Mouse (Mus musculus) MEL (cell line): ENCODE data around the gene Gm49325. TPM values are rescaled to one million over a fixed set of nuclear protein-coding genes. Genes with fewer than 3 reads are reported as not detected.

ENCODE experiments used
- DNase-seq: peaks from one replicate; pipeline ENCODE4 v3.0.0; 2011; ENCODE audit warnings: low read depth, low spot score
- H3K27ac ChIP-seq: 2 replicates; pipeline ENCODE4 v1.5.1; 2012; ENCODE audit warnings: low read depth, mild to moderate bottlenecking, control low read depth, low read length, moderate library complexity; ENCODE audit not compliant: control insufficient read depth
- H3K27me3 ChIP-seq, 2 experiments: fragments of 150-350 bp in 1 of 2; sonication (generic) in 1 of 2; 2 replicates each; pipeline ENCODE4 v1.6.1; 2012; ENCODE audit warnings: low read length in 2 of 2, mild to moderate bottlenecking in 2 of 2, improper control_type of control experiment in 1 of 2, moderate library complexity in 1 of 2; ENCODE audit not compliant: insufficient read depth in 2 of 2, control insufficient read depth in 1 of 2
- H3K36me3 ChIP-seq, 2 experiments: 2 replicates each; pipeline ENCODE4 v1.6.1; 2012 to 2014; ENCODE audit warnings: low read length in 2 of 2, improper control_type of control experiment in 1 of 2, inconsistent platforms in 1 of 2, mild to moderate bottlenecking in 1 of 2; ENCODE audit not compliant: insufficient read depth in 2 of 2, control insufficient read depth in 1 of 2
- H3K4me1 ChIP-seq, 2 experiments: fragments of 150-350 bp in 1 of 2; sonication (generic) in 1 of 2; 2 replicates each; pipeline ENCODE4 v1.6.1; 2012; ENCODE audit warnings: low read length in 2 of 2, improper control_type of control experiment in 1 of 2, mild to moderate bottlenecking in 1 of 2; ENCODE audit not compliant: insufficient read depth in 2 of 2, control insufficient read depth in 1 of 2
- H3K4me3 ChIP-seq, 2 experiments: fragments of 150-350 bp in 1 of 2; sonication (generic) in 1 of 2; 2 replicates each; pipeline ENCODE4 v1.5.1; 2012; ENCODE audit warnings: low read depth in 2 of 2, low read length in 2 of 2, mild to moderate bottlenecking in 2 of 2, moderate library complexity in 2 of 2, control low read depth in 1 of 2, improper control_type of control experiment in 1 of 2; ENCODE audit not compliant: control insufficient read depth in 1 of 2, insufficient read depth in 1 of 2
- H3K79me2 ChIP-seq: 2 replicates; pipeline ENCODE4 v1.6.1; 2012; ENCODE audit warnings: mild to moderate bottlenecking, low read length, moderate library complexity; ENCODE audit not compliant: control insufficient read depth, poor library complexity, insufficient read depth
- H3K9ac ChIP-seq: 2 replicates; pipeline ENCODE4 v1.6.1; 2012; ENCODE audit warnings: low read depth, mild to moderate bottlenecking, control low read depth, low read length, moderate library complexity; ENCODE audit not compliant: control insufficient read depth, poor library complexity, severe bottlenecking
- H3K9me3 ChIP-seq: fragments of 150-350 bp; sonication (generic); replicated peaks from 2 replicates; pipeline ENCODE4 v1.6.1; 2012; ENCODE audit warnings: mild to moderate bottlenecking, low read length, improper control_type of control experiment, moderate library complexity; ENCODE audit not compliant: insufficient read depth
- BHLHE40 ChIP-seq: IDR thresholded peaks from 2 replicates; pipeline ENCODE4 v1.6.1; 2012; ENCODE audit warnings: low read depth, mild to moderate bottlenecking, inconsistent platforms, low read length, improper control_type of control experiment, borderline replicate concordance
- CHD1 ChIP-seq: IDR thresholded peaks from 2 replicates; pipeline ENCODE4 v1.6.1; 2012; ENCODE audit warnings: low read depth, mild to moderate bottlenecking, inconsistent platforms, low read length, improper control_type of control experiment
- CHD2 ChIP-seq: IDR thresholded peaks from 2 replicates; pipeline ENCODE4 v1.6.1; 2011; ENCODE audit warnings: low read length, improper control_type of control experiment
- CTCF ChIP-seq, 3 experiments: IDR thresholded peaks in 2 of 3; conservative IDR thresholded peaks in 1 of 3; 2 replicates each; pipeline ENCODE4 v1.5.1; 2011 to 2012; ENCODE audit warnings: low read length in 3 of 3, low read depth in 2 of 3, mild to moderate bottlenecking in 2 of 3, improper control_type of control experiment in 1 of 3, inconsistent platforms in 1 of 3, mixed read lengths in 1 of 3, moderate library complexity in 1 of 3; ENCODE audit not compliant: control insufficient read depth in 1 of 3, insufficient read depth in 1 of 3, poor library complexity in 1 of 3, severe bottlenecking in 1 of 3
- E2F4 ChIP-seq: IDR thresholded peaks from 2 replicates; pipeline ENCODE4 v1.6.1; 2011; ENCODE audit warnings: low read depth, low read length, improper control_type of control experiment, borderline replicate concordance
- ELF1 ChIP-seq: IDR thresholded peaks from 2 replicates; pipeline ENCODE4 v1.6.1; 2014; ENCODE audit warnings: low read depth, mild to moderate bottlenecking, inconsistent platforms, low read length, improper control_type of control experiment, moderate library complexity
- GATA1 ChIP-seq: IDR thresholded peaks from 2 replicates; pipeline ENCODE4 v1.6.1; 2011; ENCODE audit warnings: low read depth, low read length, improper control_type of control experiment
- HCFC1 ChIP-seq: IDR thresholded peaks from 2 replicates; pipeline ENCODE4 v1.6.1; 2012; ENCODE audit warnings: low read depth, mild to moderate bottlenecking, inconsistent platforms, low read length, improper control_type of control experiment, moderate library complexity
- JUND ChIP-seq: IDR thresholded peaks from 2 replicates; pipeline ENCODE4 v1.6.1; 2011; ENCODE audit warnings: low read depth, mild to moderate bottlenecking, improper control_type of control experiment, low read length
- MAX ChIP-seq: IDR thresholded peaks from 2 replicates; pipeline ENCODE4 v1.6.1; 2011; ENCODE audit warnings: low read length, improper control_type of control experiment
- MEF2A ChIP-seq: IDR thresholded peaks from 2 replicates; pipeline ENCODE4 v1.6.1; 2014; ENCODE audit warnings: low read depth, mild to moderate bottlenecking, inconsistent platforms, low read length, improper control_type of control experiment; ENCODE audit not compliant: poor library complexity, insufficient replicate concordance, severe bottlenecking; ENCODE audit errors: extremely low read depth
- MXI1 ChIP-seq: IDR thresholded peaks from 2 replicates; pipeline ENCODE4 v1.6.1; 2011; ENCODE audit warnings: mild to moderate bottlenecking, low read depth, low read length, improper control_type of control experiment
- MYC ChIP-seq: IDR thresholded peaks from 2 replicates; pipeline ENCODE4 v1.6.1; 2011; ENCODE audit warnings: low read depth, mild to moderate bottlenecking, low read length, improper control_type of control experiment, moderate library complexity
- POLR2AphosphoS2 ChIP-seq: IDR thresholded peaks from 2 replicates; pipeline ENCODE4 v1.6.1; 2011; ENCODE audit warnings: low read length, improper control_type of control experiment
- POLR2AphosphoS5 ChIP-seq: IDR thresholded peaks from 2 replicates; pipeline ENCODE4 v1.6.1; 2012; ENCODE audit warnings: low read depth, borderline replicate concordance, mild to moderate bottlenecking, inconsistent platforms, low read length, moderate library complexity, mixed read lengths
- SMC3 ChIP-seq: IDR thresholded peaks from 2 replicates; pipeline ENCODE4 v1.6.1; 2011; ENCODE audit warnings: low read depth, low read length, improper control_type of control experiment
- USF1 ChIP-seq: IDR thresholded peaks from 2 replicates; pipeline ENCODE4 v1.6.1; 2014; ENCODE audit warnings: low read depth, mild to moderate bottlenecking, inconsistent platforms, low read length, improper control_type of control experiment, moderate library complexity
- USF2 ChIP-seq, 2 experiments: IDR thresholded peaks; 2 replicates each; pipeline ENCODE4 v1.6.1; 2011 to 2012; ENCODE audit warnings: improper control_type of control experiment in 2 of 2, low read length in 2 of 2, borderline replicate concordance in 1 of 2, inconsistent platforms in 1 of 2, low read depth in 1 of 2, mild to moderate bottlenecking in 1 of 2; ENCODE audit not compliant: insufficient read depth in 1 of 2
- ZMIZ1 ChIP-seq: IDR thresholded peaks from 2 replicates; pipeline ENCODE4 v1.6.1; 2012; ENCODE audit warnings: low read depth, mild to moderate bottlenecking, inconsistent platforms, low read length, improper control_type of control experiment, moderate library complexity
- ZNF384 ChIP-seq: IDR thresholded peaks from 2 replicates; pipeline ENCODE4 v1.6.1; 2012; ENCODE audit warnings: low read depth, mild to moderate bottlenecking, inconsistent platforms, low read length, improper control_type of control experiment
- polyA plus RNA-seq, 2 experiments: library from polyadenylated mRNA; stranded (reverse) in 1 of 2; unstranded in 1 of 2; fragments of >175 nt in 1 of 2; fragments of >200 nt in 1 of 2; gene quantifications; 2 replicates each; pipeline versions ENCODE4 v1.2.1 to v1.2.4; 2012; ENCODE audit warnings: low replicate concordance in 2 of 2, low read depth in 1 of 2; ENCODE audit not compliant: insufficient read length in 2 of 2, insufficient read depth in 1 of 2, missing spikeins in 1 of 2
- total RNA-seq: library from RNA; depleted of rRNA; stranded (reverse); fragments of 300-350 nt; gene quantifications from 2 replicates; pipeline ENCODE4 v1.2.3, GENCODE M21; 2012

The Gm49325 gene
- total and polyA plus RNA-seq, 3 experiments, result 1.0 to 3.7 TPM; not detected in 1

- no peaks in the 10 kb centered on the region for H3K36me3 ChIP-seq
- H3K27ac ChIP-seq, result no peak overlapping the region
- no peaks in the 10 kb centered on the region for H3K4me1 ChIP-seq
- H3K27me3 ChIP-seq, result no peaks in the 10 kb centered on the region
- no peaks in the 10 kb centered on the region for H3K79me2 ChIP-seq
- no peak for TF ChIP-seq GATA1
- TF ChIP-seq USF2 (IDR thresholded peaks at IDR 0.05; ENCODE audit: borderline replicate concordance in 1 of 2, insufficient read depth in 1 of 2, low read depth in 1 of 2, low read length in 2 of 2), result no peak
- no peak for TF ChIP-seq MYC
- TF ChIP-seq E2F4, result no peak
- TF ChIP-seq MEF2A, result no peak
- no peak for TF ChIP-seq BHLHE40
- TF ChIP-seq MXI1, result no peak
- TF ChIP-seq ELF1, result no peak
- TF ChIP-seq CTCF (IDR thresholded peaks at IDR 0.05 in 2 of 3, conservative IDR thresholded peaks at IDR 0.05 in 1 of 3; ENCODE audit: control insufficient read depth in 1 of 3, insufficient read depth in 1 of 3, low read depth in 2 of 3, low read length in 3 of 3, poor library complexity in 1 of 3, severe bottlenecking in 1 of 3), result no peak
- TF ChIP-seq MAX, result no peak
- no peak for TF ChIP-seq JUND
- TF ChIP-seq ZNF384, result no peak
- no peak for TF ChIP-seq POLR2AphosphoS5
- TF ChIP-seq ZMIZ1, result no peak
- no peak for TF ChIP-seq SMC3
- TF ChIP-seq HCFC1, result no peak
- peak; percentile 27 for DNase-seq
- H3K9ac ChIP-seq, result no peak overlapping the region
- H3K4me3 ChIP-seq, result no peak overlapping the region
- H3K9me3 ChIP-seq, result no peaks in the 10 kb centered on the region
Observed at GRCm38 (mm10) chr10:77658286-77658994, 52.4 kb downstream of the Gm49325 start.

- no peak overlapping the region for H3K4me3 ChIP-seq
- H3K4me1 ChIP-seq, result no peaks in the 10 kb centered on the region
- no peaks in the 10 kb centered on the region for H3K27me3 ChIP-seq
- no peak for TF ChIP-seq USF1
- no peak for TF ChIP-seq CHD2
- no peak for TF ChIP-seq JUND
- no peak for TF ChIP-seq CHD1
- no peak for TF ChIP-seq POLR2AphosphoS2
- TF ChIP-seq HCFC1, result no peak
- no peak for TF ChIP-seq USF2 (IDR thresholded peaks at IDR 0.05; ENCODE audit: borderline replicate concordance in 1 of 2, insufficient read depth in 1 of 2, low read depth in 1 of 2, low read length in 2 of 2)
- no peak for TF ChIP-seq CTCF (IDR thresholded peaks at IDR 0.05 in 2 of 3, conservative IDR thresholded peaks at IDR 0.05 in 1 of 3; ENCODE audit: control insufficient read depth in 1 of 3, insufficient read depth in 1 of 3, low read depth in 2 of 3, low read length in 3 of 3, poor library complexity in 1 of 3, severe bottlenecking in 1 of 3)
- TF ChIP-seq POLR2AphosphoS5, result no peak
- TF ChIP-seq, all 39 proteins: peak for 0
- Histone ChIP-seq H3K9me3 (no peaks in the 10 kb centered on the region), H3K36me3 (no peaks in the 10 kb centered on the region), H3K27ac (no peak overlapping the region), H3K9ac (no peak overlapping the region), H3K79me2 (no peaks in the 10 kb centered on the region)
- no peak for DNase-seq
Observed at GRCm38 (mm10) chr10:77663949-77664665, 58.1 kb downstream of the Gm49325 start.
